Mouse (Mus musculus) heart, postnatal 0 days (tissue): ENCODE measurements at regions not wholly inside any gene's neighbourhood (a gene's known extent, or its start where the extent isn't known, plus 50 kb on each side); places are given as distances from the start of the nearest gene placed in this dataset.

ENCODE experiments used
- CTCF ChIP-seq: IDR thresholded peaks from 2 replicates; pipeline ENCODE4 v1.5.1; 2016; ENCODE audit warnings: antibody characterized with exemption, control low read depth, low read depth
- EP300 ChIP-seq: IDR thresholded peaks from 2 replicates; pipeline ENCODE4 v1.6.1; 2016; ENCODE audit warnings: antibody characterized with exemption, low read depth

GRCm38 (mm10) chr3:41353021-41353420, 202.5 kb upstream of the Jade1 start:
- TF ChIP-seq CTCF (no peak), EP300 (no peak)
